ENCODE assay signal across 7 mouse cellular contexts in the genomic region with DNA sequence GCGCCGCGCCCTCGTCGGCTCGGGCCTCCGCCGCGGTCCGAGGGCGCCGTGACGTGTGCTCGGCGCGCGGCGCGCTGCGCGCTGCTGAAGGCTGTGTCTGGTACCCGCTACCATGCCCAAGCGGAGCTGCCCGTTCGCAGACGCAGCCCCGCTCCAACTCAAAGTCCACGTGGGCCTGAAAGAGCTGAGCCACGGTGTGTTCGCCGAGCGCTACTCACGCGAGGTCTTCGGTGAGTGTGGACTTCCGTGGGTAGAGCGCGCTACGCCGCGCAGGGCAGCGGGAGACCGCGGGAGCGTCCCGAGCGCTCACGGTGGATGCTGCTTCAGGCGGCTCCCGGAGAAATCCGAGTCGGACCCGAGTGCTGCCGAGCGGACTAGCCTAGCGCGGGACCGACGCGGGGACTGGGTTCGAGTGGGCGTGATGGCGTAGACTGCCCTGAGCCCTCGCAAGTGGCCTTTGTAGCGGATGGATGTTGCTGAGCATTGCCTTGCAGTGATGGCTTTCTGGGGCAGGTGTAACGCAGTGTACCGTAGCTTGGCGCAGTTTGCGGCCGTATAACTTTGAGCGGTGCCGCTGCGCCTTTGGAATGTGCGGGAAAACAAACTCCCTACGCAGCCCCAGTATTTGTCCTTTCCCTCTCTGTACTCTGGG. TPM values are rescaled to one million over a fixed set of nuclear protein-coding genes. Genes with fewer than 3 reads are reported as not detected.
DNase-seq lines count a peak whose midpoint lies in the region; ATAC-seq and TF ChIP-seq lines count a peak whose summit lies in the region.

No protein-coding gene starts in this region.

- WGBS in lung, embryonic 15.5 days = under 1% methylated on average over 75 of the region's 75 CpGs
- WGBS in forebrain, embryonic 16.5 days = under 1% methylated on average over 75 of the region's 75 CpGs
- WGBS in limb, embryonic 11.5 days = under 1% methylated on average over 57 of the region's 75 CpGs
- WGBS in midbrain, embryonic 15.5 days = under 1% methylated on average over 75 of the region's 75 CpGs

- no peaks in the 10 kb centered on the region for H3K27me3 ChIP-seq in lung, embryonic 15.5 days
- H3K27me3 ChIP-seq in forebrain, embryonic 16.5 days (replicated peaks; ENCODE audit: control insufficient read depth, insufficient read depth, low read length) = no peaks in the 10 kb centered on the region
- H3K27me3 ChIP-seq in limb, embryonic 11.5 days (ENCODE audit: control insufficient read depth, insufficient read depth, low read length) = no peaks in the 10 kb centered on the region
- no peaks in the 10 kb centered on the region for H3K27me3 ChIP-seq in midbrain, embryonic 15.5 days (replicated peaks)

- peak; percentile 65 for TF ChIP-seq POLR2A in cortical plate, adult 2 months (IDR thresholded peaks at IDR 0.05; ENCODE audit: extremely low read depth, insufficient read depth, low read length)

- H3K9ac ChIP-seq in lung, embryonic 15.5 days = peak overlapping the region; percentile 76
- peak overlapping the region; percentile 71 for H3K9ac ChIP-seq in forebrain, embryonic 16.5 days (replicated peaks; ENCODE audit: low read depth, low read length)
- peak overlapping the region; percentile 82 for H3K9ac ChIP-seq in limb, embryonic 11.5 days (ENCODE audit: low read length)
- peak overlapping the region; percentile 57 for H3K9ac ChIP-seq in midbrain, embryonic 15.5 days

- no peak for ATAC-seq in lung, embryonic 15.5 days (ENCODE audit: borderline replicate concordance, extremely low read depth, low FRiP score, low TSS enrichment)
- no peak for ATAC-seq in forebrain, embryonic 16.5 days
- ATAC-seq in limb, embryonic 11.5 days (ENCODE audit: insufficient number of reproducible peaks, low FRiP score, low TSS enrichment, low read depth) = peak; percentile 24
- ATAC-seq in midbrain, embryonic 15.5 days (replicated peaks) = no peak; the same call in 1 of the 2 replicates

- TF ChIP-seq CTCF in cortical plate, adult 2 months (IDR thresholded peaks at IDR 0.05; ENCODE audit: extremely low read depth, insufficient read depth, low read length) = no peak

- peaks cover 24% of the 10 kb centered on the region for H3K4me1 ChIP-seq in lung, embryonic 15.5 days
- H3K4me1 ChIP-seq in cortical plate, adult 2 months (ENCODE audit: control insufficient read depth, insufficient read depth, low read length) = peaks cover 2% of the 10 kb centered on the region; the same call in 1 of the 2 replicates
- peaks cover 22% of the 10 kb centered on the region for H3K4me1 ChIP-seq in forebrain, embryonic 16.5 days (replicated peaks; ENCODE audit: control insufficient read depth, insufficient read depth, low read length)
- peaks cover 7% of the 10 kb centered on the region; the same call in 1 of the 2 replicates for H3K4me1 ChIP-seq in limb, embryonic 11.5 days (ENCODE audit: control insufficient read depth, insufficient read depth, low read length)
- H3K4me1 ChIP-seq in midbrain, embryonic 15.5 days = peaks cover 23% of the 10 kb centered on the region

- peak overlapping the region; percentile 83 for H3K27ac ChIP-seq in lung, embryonic 15.5 days
- no peak overlapping the region for H3K27ac ChIP-seq in cortical plate, adult 2 months (ENCODE audit: insufficient read depth, low read length)
- peak overlapping the region; percentile 84 for H3K27ac ChIP-seq in forebrain, embryonic 16.5 days (ENCODE audit: low read length)
- peak overlapping the region; percentile 77 for H3K27ac ChIP-seq in limb, embryonic 11.5 days (replicated peaks; ENCODE audit: low read depth, low read length)
- peak overlapping the region; percentile 74 for H3K27ac ChIP-seq in midbrain, embryonic 15.5 days

- H3K4me2 ChIP-seq in lung, embryonic 15.5 days = peak overlapping the region; percentile 73
- peak overlapping the region; percentile 82 for H3K4me2 ChIP-seq in forebrain, embryonic 16.5 days (ENCODE audit: low read length)
- H3K4me2 ChIP-seq in limb, embryonic 11.5 days (ENCODE audit: low read depth, severe bottlenecking) = peak overlapping the region; percentile 94
- H3K4me2 ChIP-seq in midbrain, embryonic 15.5 days = peak overlapping the region; percentile 62

- no peaks in the 10 kb centered on the region for H3K9me3 ChIP-seq in lung, embryonic 15.5 days
- H3K9me3 ChIP-seq in forebrain, embryonic 16.5 days (ENCODE audit: control insufficient read depth, low read length) = no peaks in the 10 kb centered on the region
- H3K9me3 ChIP-seq in limb, embryonic 11.5 days (ENCODE audit: control insufficient read depth, low read length) = no peaks in the 10 kb centered on the region
- no peaks in the 10 kb centered on the region for H3K9me3 ChIP-seq in midbrain, embryonic 15.5 days

- peaks cover 22% of the 10 kb centered on the region for H3K36me3 ChIP-seq in lung, embryonic 15.5 days
- H3K36me3 ChIP-seq in forebrain, embryonic 16.5 days (ENCODE audit: control insufficient read depth, insufficient read depth) = peaks cover 9% of the 10 kb centered on the region
- peaks cover 14% of the 10 kb centered on the region; the same call in 1 of the 2 replicates for H3K36me3 ChIP-seq in limb, embryonic 11.5 days (ENCODE audit: control insufficient read depth, insufficient read depth, low read length)
- peaks cover 8% of the 10 kb centered on the region; the same call in 1 of the 2 replicates for H3K36me3 ChIP-seq in midbrain, embryonic 15.5 days (replicated peaks)

- DNase-seq in lung, postnatal 36 days = no peak
- DNase-seq in limb, embryonic 11.5 days (ENCODE audit: low spot score) = no peak
- DNase-seq in urinary bladder, postnatal 36 days (ENCODE audit: low spot score in 2 of 2) = no peak

- H3K4me3 ChIP-seq in lung, embryonic 15.5 days = peak overlapping the region; percentile 71
- peak overlapping the region; percentile 95 for H3K4me3 ChIP-seq in cortical plate, adult 2 months (ENCODE audit: insufficient read depth, low read length)
- peak overlapping the region; percentile 75 for H3K4me3 ChIP-seq in forebrain, embryonic 16.5 days (replicated peaks; ENCODE audit: low read length)
- H3K4me3 ChIP-seq in limb, embryonic 11.5 days (ENCODE audit: low read depth, low read length) = peak overlapping the region; percentile 64
- H3K4me3 ChIP-seq in midbrain, embryonic 15.5 days = peak overlapping the region; percentile 63

RNA-seq across cellular contexts. Expression of a gene that starts 0.5 kb away (rescaled TPM):
- 232 and 246 TPM in 2 replicates for polyA plus RNA-seq in lung, embryonic 15.5 days (2015; fragmentation: Nextera tagmentation; extraction: Ambion mirVana)
- 25.6 and 29.3 TPM in 2 replicates for polyA plus RNA-seq in cortical plate, adult 2 months (2012; rRNA removed)
- polyA plus RNA-seq in forebrain, embryonic 16.5 days (2015; fragmentation: Nextera tagmentation; extraction: Ambion mirVana) = 68.9 and 75.9 TPM in 2 replicates
- 294 TPM in 2 replicates for polyA plus RNA-seq in limb, embryonic 11.5 days (2014; fragmentation: Nextera tagmentation; extraction: Ambion mirVana)
- polyA plus RNA-seq in midbrain, embryonic 15.5 days (2015; fragmentation: Nextera tagmentation; extraction: Ambion mirVana) = 51.2 and 59.2 TPM in 2 replicates

RNA-seq across cellular contexts. Expression of a gene that starts 25.1 kb away (rescaled TPM):
- 8.3 and 9.3 TPM in 2 replicates for polyA plus RNA-seq in lung, embryonic 15.5 days (2015; fragmentation: Nextera tagmentation; extraction: Ambion mirVana)
- 38.0 and 44.6 TPM in 2 replicates for polyA plus RNA-seq in cortical plate, adult 2 months (2012; rRNA removed)
- 1.8 and 2.4 TPM in 2 replicates for polyA plus RNA-seq in forebrain, embryonic 16.5 days (2015; fragmentation: Nextera tagmentation; extraction: Ambion mirVana)
- 4.4 and 5.1 TPM in 2 replicates for polyA plus RNA-seq in limb, embryonic 11.5 days (2014; fragmentation: Nextera tagmentation; extraction: Ambion mirVana)
- 3.1 and 3.6 TPM in 2 replicates for polyA plus RNA-seq in midbrain, embryonic 15.5 days (2015; fragmentation: Nextera tagmentation; extraction: Ambion mirVana)

RNA-seq across cellular contexts. Expression of a gene that starts 29.7 kb away (rescaled TPM):
- polyA plus RNA-seq in lung, embryonic 15.5 days (2015; fragmentation: Nextera tagmentation; extraction: Ambion mirVana) = 145 and 157 TPM in 2 replicates
- 168 and 178 TPM in 2 replicates for polyA plus RNA-seq in cortical plate, adult 2 months (2012; rRNA removed)
- 56.9 and 57.1 TPM in 2 replicates for polyA plus RNA-seq in forebrain, embryonic 16.5 days (2015; fragmentation: Nextera tagmentation; extraction: Ambion mirVana)
- 95.4 and 113 TPM in 2 replicates for polyA plus RNA-seq in limb, embryonic 11.5 days (2014; fragmentation: Nextera tagmentation; extraction: Ambion mirVana)
- polyA plus RNA-seq in midbrain, embryonic 15.5 days (2015; fragmentation: Nextera tagmentation; extraction: Ambion mirVana) = 139 and 162 TPM in 2 replicates

RNA-seq across cellular contexts. Expression of a gene that starts 33.6 kb away (rescaled TPM):
- polyA plus RNA-seq in lung, embryonic 15.5 days (2015; fragmentation: Nextera tagmentation; extraction: Ambion mirVana) = 11.4 TPM in 2 replicates
- 1.3 and 1.7 TPM in 2 replicates for polyA plus RNA-seq in cortical plate, adult 2 months (2012; rRNA removed)
- polyA plus RNA-seq in forebrain, embryonic 16.5 days (2015; fragmentation: Nextera tagmentation; extraction: Ambion mirVana) = 0.65 and 0.92 TPM in 2 replicates
- polyA plus RNA-seq in limb, embryonic 11.5 days (2014; fragmentation: Nextera tagmentation; extraction: Ambion mirVana) = 0.82 and 1.6 TPM in 2 replicates
- polyA plus RNA-seq in midbrain, embryonic 15.5 days (2015; fragmentation: Nextera tagmentation; extraction: Ambion mirVana) = 1.9 and 2.5 TPM in 2 replicates

RNA-seq across cellular contexts. Expression of a gene that starts 56.4 kb away (rescaled TPM):
- 3.7 and 4.3 TPM in 2 replicates for polyA plus RNA-seq in lung, embryonic 15.5 days (2015; fragmentation: Nextera tagmentation; extraction: Ambion mirVana)
- polyA plus RNA-seq in cortical plate, adult 2 months (2012; rRNA removed) = 104 and 122 TPM in 2 replicates
- 2.6 TPM in 2 replicates for polyA plus RNA-seq in forebrain, embryonic 16.5 days (2015; fragmentation: Nextera tagmentation; extraction: Ambion mirVana)
- polyA plus RNA-seq in limb, embryonic 11.5 days (2014; fragmentation: Nextera tagmentation; extraction: Ambion mirVana) = 2.2 and 2.4 TPM in 2 replicates
- polyA plus RNA-seq in midbrain, embryonic 15.5 days (2015; fragmentation: Nextera tagmentation; extraction: Ambion mirVana) = 1.0 and 2.4 TPM in 2 replicates
